Mouse (Mus musculus): ENCODE results near the gene P2ry2. TPM values are rescaled to one million over a fixed set of nuclear protein-coding genes. Genes with fewer than 3 reads are reported as not detected.

P2ry2 gene
- total RNA-seq (2023): 1 to 10 TPM in 1 of 2 experiments, under 1 TPM in 1; 0.90 to 1.9 TPM

DNA sequence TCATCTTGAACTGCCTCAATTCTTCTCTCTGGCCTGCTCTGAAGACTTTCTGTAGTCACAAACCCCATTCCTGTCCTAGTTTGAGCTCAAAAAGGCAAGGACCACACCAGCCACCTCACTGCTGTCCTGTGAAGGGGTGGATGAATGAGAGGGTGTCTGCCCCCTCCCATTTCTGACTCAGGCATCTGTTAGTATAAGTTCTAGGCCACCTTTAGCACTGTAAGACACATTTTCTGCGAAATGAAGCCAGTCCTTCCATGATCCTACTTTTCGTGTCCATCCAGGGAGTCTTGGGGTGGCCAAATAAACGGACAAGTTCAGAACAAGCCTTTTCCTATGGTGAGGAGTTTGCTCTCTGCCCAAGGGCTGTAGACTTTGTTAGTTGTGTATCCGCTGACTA is at the start of gene P2ry2:
TSS of gene P2ry2 (minus strand) at position 326 of the 400 bp plus-strand sequence.

DNA sequence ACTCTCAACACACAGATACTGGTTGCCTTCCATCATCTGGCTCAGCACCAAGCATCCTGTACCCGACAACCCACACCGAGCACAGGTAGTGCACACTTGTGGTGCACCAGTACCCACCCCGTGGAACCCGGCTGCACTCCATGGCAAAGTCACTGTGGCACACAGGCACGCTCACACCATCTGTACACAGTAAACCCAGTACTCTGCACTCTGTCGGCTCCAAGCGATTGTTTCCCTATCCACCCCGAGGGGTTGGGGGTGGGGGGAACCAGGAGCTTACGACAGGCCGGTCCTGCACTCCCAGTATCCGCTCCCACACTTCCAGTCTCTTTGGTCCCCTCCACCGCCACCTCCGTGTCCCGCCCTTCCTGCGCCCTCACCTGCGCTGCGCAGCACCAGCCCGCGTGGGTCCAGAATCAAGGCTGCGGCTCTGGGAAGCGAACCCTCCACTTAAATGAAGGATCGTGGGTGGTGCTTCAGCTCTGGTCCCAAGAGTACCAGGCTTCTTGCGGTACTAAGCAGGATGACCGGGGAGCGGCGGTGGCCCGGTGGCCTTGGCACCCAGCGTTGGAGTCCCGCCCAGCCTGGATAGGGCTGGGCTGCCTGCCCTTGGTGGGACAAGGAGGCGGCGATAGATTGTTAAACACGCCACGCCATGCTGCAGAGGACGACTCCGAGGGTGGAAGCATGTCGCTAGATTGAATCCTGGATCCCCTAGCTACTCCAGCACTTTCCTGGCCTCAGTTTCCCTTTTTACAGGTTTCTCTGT is 38.3 kb downstream of the P2ry2 start, which contains the start of gene P2ry6:
TSS of gene P2ry6 (minus strand) at position 515 of the 769 bp plus-strand sequence.

Other genes with a start within 250 kb of the P2ry2 start
- gene Relt, start 149.4 kb downstream of the P2ry2 start, total RNA-seq (2023): 10 to 100 TPM; 35.2 to 41.3 TPM
- gene Arhgef17, start 80.8 kb downstream of the P2ry2 start, total RNA-seq (2023): under 1 TPM; 0.09 to 0.20 TPM
- gene P2ry6, start 38.2 kb downstream of the P2ry2 start, total RNA-seq (2023): 1 to 10 TPM in 1 of 2 experiments, under 1 TPM in 1; 0.38 to 1.9 TPM
- gene Fchsd2, start 80.0 kb upstream of the P2ry2 start, total RNA-seq (2023): 100 to 1,000 TPM in 1 of 2 experiments, 10 to 100 TPM in 1; 99.2 to 128 TPM